Mouse (Mus musculus) megakaryocyte, adult 5-6 weeks (primary cell): Measurements from ENCODE around the gene Ndrg2. TPM values are rescaled to one million over a fixed set of nuclear protein-coding genes. Genes with fewer than 3 reads are reported as not detected.
A peak's percentile ranks its signal among the peaks of the same experiment; 100 is the strongest.

Source experiments
- ATAC-seq: 2 replicates; pipeline ENCODE4 v1.8.0; 2016; ENCODE audit warnings: mild to moderate bottlenecking, inconsistent platforms; ENCODE audit not compliant: poor library complexity, severe bottlenecking
- total RNA-seq, 2 experiments: library from RNA; stranded (forward) in 1 of 2; stranded (reverse) in 1 of 2; fragments of 153-499, 151-499 nt in 1 of 2; fragments of 221-1000, 200-1000 nt in 1 of 2; gene quantifications; 2 replicates each; pipeline versions ENCODE4 v1.2.3 to v1.2.4; 2015 to 2017

Ndrg2 gene
- total RNA-seq, 2 experiments from 2014 or later: 0.36 TPM; not detected in 1

GRCm38 (mm10) chr14:51883527-51884030, 30.4 kb downstream of the Ndrg2 start:
- peak; percentile 66 for ATAC-seq

- no peak for ATAC-seq
Measured at GRCm38 (mm10) chr14:51877517-51877916, 36.4 kb downstream of the Ndrg2 start.

- no peak for ATAC-seq
Measured at GRCm38 (mm10) chr14:51871741-51872140, 42.2 kb downstream of the Ndrg2 start.

- no peak for ATAC-seq
Measured at GRCm38 (mm10) chr14:51870756-51871155, 43.2 kb downstream of the Ndrg2 start.

GRCm38 (mm10) chr14:51863603-51864002, 50.4 kb downstream of the Ndrg2 start:
- 0 out of 2 replicates have a peak, but pooled peaks have one; percentile 40 for ATAC-seq

GRCm38 (mm10) chr14:51855280-51855679, 58.7 kb downstream of the Ndrg2 start:
- ATAC-seq: peak; percentile 57

Other genes with a start within 250 kb of the Ndrg2 start
- gene Gm17079, start 218.7 kb downstream of the Ndrg2 start, total RNA-seq (2015): not detected in 2 replicates
- gene Gm17079, start 218.7 kb downstream of the Ndrg2 start, total RNA-seq (2017): not detected in 2 replicates
- gene Gm5800, start 197.0 kb downstream of the Ndrg2 start, total RNA-seq (2015): not detected in 2 replicates
- not detected in 2 replicates for gene Gm5800, start 197.0 kb downstream of the Ndrg2 start, total RNA-seq (2017)
- not detected in 2 replicates for gene Ang4, start 140.6 kb downstream of the Ndrg2 start, total RNA-seq (2015)
- gene Ang4, start 140.6 kb downstream of the Ndrg2 start, total RNA-seq (2017): not detected in 2 replicates
- not detected in 2 replicates for gene AY358078, start 114.1 kb downstream of the Ndrg2 start, total RNA-seq (2015)
- not detected in 2 replicates for gene AY358078, start 114.1 kb downstream of the Ndrg2 start, total RNA-seq (2017)
- gene Ear6, start 60.5 kb downstream of the Ndrg2 start, total RNA-seq (2015): 69.3 and 75.6 TPM in 2 replicates
- gene Ear6, start 60.5 kb downstream of the Ndrg2 start, total RNA-seq (2017): 89.1 and 124 TPM in 2 replicates
- gene Mettl17, start 29.3 kb downstream of the Ndrg2 start, total RNA-seq (2015): 6.2 and 11.7 TPM in 2 replicates
- gene Mettl17, start 29.3 kb downstream of the Ndrg2 start, total RNA-seq (2017): 6.3 and 11.1 TPM in 2 replicates
- 0.07 TPM in 1 of 2 replicates, not detected in the other for gene Slc39a2, start 21.3 kb downstream of the Ndrg2 start, total RNA-seq (2015)
- 0.18 and 0.20 TPM in 2 replicates for gene Slc39a2, start 21.3 kb downstream of the Ndrg2 start, total RNA-seq (2017)
- not detected in 2 replicates for gene Tppp2, start 4.3 kb upstream of the Ndrg2 start, total RNA-seq (2015)
- gene Tppp2, start 4.3 kb upstream of the Ndrg2 start, total RNA-seq (2017): not detected in 2 replicates
- not detected in 2 replicates for gene Rnase13, start 8.6 kb upstream of the Ndrg2 start, total RNA-seq (2015)
- not detected in 2 replicates for gene Rnase13, start 8.6 kb upstream of the Ndrg2 start, total RNA-seq (2017)
- 1.7 and 2.6 TPM in 2 replicates for gene Arhgef40, start 70.6 kb upstream of the Ndrg2 start, total RNA-seq (2015)
- 2.2 and 5.1 TPM in 2 replicates for gene Arhgef40, start 70.6 kb upstream of the Ndrg2 start, total RNA-seq (2017)
- not detected in 2 replicates for gene Tmem253, start 101.5 kb upstream of the Ndrg2 start, total RNA-seq (2015)
- gene Tmem253, start 101.5 kb upstream of the Ndrg2 start, total RNA-seq (2017): not detected in 2 replicates
- gene Zfp219, start 106.6 kb upstream of the Ndrg2 start, total RNA-seq (2015): 3.7 and 4.4 TPM in 2 replicates
- 4.7 and 5.1 TPM in 2 replicates for gene Zfp219, start 106.6 kb upstream of the Ndrg2 start, total RNA-seq (2017)
- not detected in 2 replicates for gene Olfr221, start 128.3 kb upstream of the Ndrg2 start, total RNA-seq (2015)
- not detected in 2 replicates for gene Olfr221, start 128.3 kb upstream of the Ndrg2 start, total RNA-seq (2017)
- gene Hnrnpc, start 189.9 kb upstream of the Ndrg2 start, total RNA-seq (2015): 221 and 239 TPM in 2 replicates
- 322 and 343 TPM in 2 replicates for gene Hnrnpc, start 189.9 kb upstream of the Ndrg2 start, total RNA-seq (2017)
- 2.9 and 3.6 TPM in 2 replicates for gene Rpgrip1, start 196.5 kb upstream of the Ndrg2 start, total RNA-seq (2015)
- 2.7 TPM in 2 replicates for gene Rpgrip1, start 196.5 kb upstream of the Ndrg2 start, total RNA-seq (2017)